Mouse (Mus musculus) lung, embryonic 15.5 days (tissue): ENCODE data around the gene Ern1. TPM values are rescaled to one million over a fixed set of nuclear protein-coding genes. Genes with fewer than 3 reads are reported as not detected.

ENCODE experiments used
- ATAC-seq: fragments of 200-750 bp; cut with Nextera tagmentation; 2 replicates; pipeline ENCODE4 v1.8.0; 2017; ENCODE audit warnings: moderate number of reproducible peaks, borderline replicate concordance; ENCODE audit not compliant: low FRiP score, low TSS enrichment; ENCODE audit errors: extremely low read depth
- H3K27ac ChIP-seq: fragments of 300-500 bp; sonication (generic); 2 replicates; pipeline ENCODE4 v1.5.1; 2015; ENCODE audit warnings: moderate library complexity, mild to moderate bottlenecking, inconsistent platforms
- H3K27me3 ChIP-seq: fragments of 300-500 bp; sonication (generic); 2 replicates; pipeline ENCODE4 v1.6.1; 2015; ENCODE audit warnings: inconsistent platforms
- H3K36me3 ChIP-seq: fragments of 300-500 bp; sonication (generic); 2 replicates; pipeline ENCODE4 v1.6.1; 2015; ENCODE audit warnings: inconsistent platforms
- H3K4me1 ChIP-seq: fragments of 300-500 bp; sonication (generic); 2 replicates; pipeline ENCODE4 v1.6.1; 2015; ENCODE audit warnings: inconsistent platforms
- H3K4me2 ChIP-seq: fragments of 300-500 bp; sonication (generic); 2 replicates; pipeline ENCODE4 v1.6.1; 2015; ENCODE audit warnings: inconsistent platforms, mild to moderate bottlenecking, moderate library complexity
- H3K4me3 ChIP-seq: fragments of 300-500 bp; sonication (generic); 2 replicates; pipeline ENCODE4 v1.5.1; 2015; ENCODE audit warnings: mild to moderate bottlenecking, inconsistent platforms
- H3K9ac ChIP-seq: fragments of 300-500 bp; sonication (generic); 2 replicates; pipeline ENCODE4 v1.6.1; 2015; ENCODE audit warnings: inconsistent platforms
- H3K9me3 ChIP-seq: fragments of 300-500 bp; sonication (generic); 2 replicates; pipeline ENCODE4 v1.6.1; 2016; ENCODE audit warnings: inconsistent platforms
- WGBS: fragments of 180-500 bp; shearing (Covaris S2); methylation state at CpG from one replicate; pipeline ENCODE4 v1.1.7; 2015; 5-methylcytosine and 5-hydroxymethylcytosine counted together
- polyA plus RNA-seq: library from polyadenylated mRNA; unstranded; fragments of >200 nt; fragmentation: Nextera tagmentation; extraction: Ambion mirVana; gene quantifications from 2 replicates; pipeline ENCODE4 v1.2.1, GENCODE M21; 2015

Ern1 gene
- polyA plus RNA-seq, 1 experiment from 2014 or later = 6.5 TPM

GRCm38 (mm10) chr11:106440318-106440717 is 47.3 kb downstream of the Ern1 start:
- H3K27me3 ChIP-seq = no peaks in the 10 kb centered on the region
- H3K4me2 ChIP-seq = no peak overlapping the region
- no peak; the same call in 1 of the 2 replicates for ATAC-seq
- H3K4me1 ChIP-seq = peaks cover 4% of the 10 kb centered on the region; the same call in 1 of the 2 replicates
- no peak overlapping the region for H3K27ac ChIP-seq
- H3K36me3 ChIP-seq = no peaks in the 10 kb centered on the region
- no peak overlapping the region for H3K9ac ChIP-seq
- 70% methylated on average over 2 of the region's 2 CpGs for WGBS
- H3K9me3 ChIP-seq = no peaks in the 10 kb centered on the region
- no peak overlapping the region for H3K4me3 ChIP-seq

GRCm38 (mm10) chr11:106439355-106439754 is 48.3 kb downstream of the Ern1 start:
- Histone ChIP-seq H3K27ac (no peak overlapping the region), H3K4me2 (no peak overlapping the region), H3K27me3 (no peaks in the 10 kb centered on the region), H3K4me1 (peaks cover 4% of the 10 kb centered on the region; the same call in 1 of the 2 replicates), H3K9ac (no peak overlapping the region), H3K36me3 (no peaks in the 10 kb centered on the region), H3K9me3 (no peaks in the 10 kb centered on the region), H3K4me3 (no peak overlapping the region)
- 51% methylated on average over 3 of the region's 3 CpGs for WGBS
- ATAC-seq = no peak

DNA sequence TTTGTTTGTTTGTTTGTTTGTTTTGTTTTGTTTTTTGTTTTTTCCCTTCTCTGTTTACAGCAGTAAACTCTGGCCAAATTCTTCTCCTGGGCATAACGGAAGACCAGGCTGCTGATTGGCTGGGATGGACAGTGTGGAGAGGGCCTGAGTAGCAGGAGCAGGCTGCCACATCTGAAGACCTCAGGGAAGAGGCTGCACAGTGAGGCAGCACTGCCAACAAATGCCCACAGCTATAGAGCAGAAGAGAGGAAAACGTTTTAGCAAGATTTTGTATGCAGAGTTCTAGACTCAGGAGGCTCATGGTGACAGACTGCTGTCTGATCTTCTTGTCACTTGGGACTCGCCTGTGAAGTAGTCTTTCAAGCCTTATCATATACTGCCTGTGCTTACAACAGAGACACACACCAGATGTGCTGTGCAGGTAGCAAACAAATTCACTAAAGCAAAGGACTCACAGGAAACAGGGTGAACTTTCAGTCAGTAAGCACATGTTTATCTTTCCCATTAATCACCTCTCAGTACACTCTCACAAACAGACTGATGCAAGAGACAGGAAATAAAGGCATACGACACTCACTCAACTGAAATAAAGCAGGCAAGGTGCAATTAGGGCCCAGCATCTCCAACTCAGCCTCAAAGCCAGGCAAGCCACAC is 49.0 kb downstream of the Ern1 start:
- ATAC-seq = no peak
- H3K4me2 ChIP-seq = no peak overlapping the region
- H3K27me3 ChIP-seq = no peaks in the 10 kb centered on the region
- no peak overlapping the region for H3K4me3 ChIP-seq
- WGBS = 33% methylated on average over 4 of the region's 4 CpGs
- peaks cover 4% of the 10 kb centered on the region; the same call in 1 of the 2 replicates for H3K4me1 ChIP-seq
- no peaks in the 10 kb centered on the region for H3K9me3 ChIP-seq
- no peak overlapping the region for H3K27ac ChIP-seq
- no peaks in the 10 kb centered on the region for H3K36me3 ChIP-seq
- no peak overlapping the region for H3K9ac ChIP-seq

DNA sequence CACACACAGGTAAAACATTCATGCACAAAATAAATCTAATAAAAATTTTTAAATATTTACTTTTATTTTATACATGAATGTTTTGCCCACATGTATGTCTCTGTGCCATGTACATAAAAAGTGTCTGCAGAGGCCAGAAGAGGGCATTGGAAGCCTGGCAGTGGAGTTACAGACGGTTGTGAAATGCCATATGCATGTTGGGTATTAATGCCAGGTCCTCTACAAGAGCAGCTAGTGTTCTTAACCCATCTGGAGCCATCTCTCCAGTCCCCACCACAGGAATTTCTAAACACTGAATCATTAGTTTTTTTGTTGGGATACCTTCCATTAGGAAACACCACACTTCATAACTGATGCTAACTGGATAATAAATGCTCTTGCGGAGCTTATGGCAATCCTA is 50.1 kb downstream of the Ern1 start:
- no peak overlapping the region for H3K9ac ChIP-seq
- H3K4me3 ChIP-seq = no peak overlapping the region
- no peaks in the 10 kb centered on the region for H3K9me3 ChIP-seq
- no peaks in the 10 kb centered on the region for H3K36me3 ChIP-seq
- 85% methylated on average over 2 of the region's 2 CpGs for WGBS
- no peak overlapping the region for H3K4me2 ChIP-seq
- no peak overlapping the region for H3K27ac ChIP-seq
- H3K4me1 ChIP-seq = peaks cover 4% of the 10 kb centered on the region; the same call in 1 of the 2 replicates
- H3K27me3 ChIP-seq = no peaks in the 10 kb centered on the region
- no peak for ATAC-seq

DNA sequence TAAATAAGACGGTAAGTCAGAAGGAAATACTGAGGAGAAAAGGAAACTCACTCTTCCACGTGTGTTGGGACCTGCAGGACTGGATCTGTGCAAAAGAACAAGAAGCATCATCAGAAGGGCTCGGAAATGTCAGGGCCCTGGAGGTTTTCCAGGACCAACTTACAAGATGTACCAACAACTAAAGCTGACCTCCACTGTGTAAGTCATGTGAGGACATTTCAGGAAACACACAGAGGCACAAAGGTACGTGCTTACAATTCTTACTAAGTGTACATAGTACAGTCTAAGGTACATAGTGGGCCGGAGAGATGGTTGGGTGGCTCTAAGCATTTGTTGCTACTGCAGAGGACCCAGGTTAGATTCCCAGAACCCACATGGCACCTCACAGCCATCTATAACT is 50.6 kb downstream of the Ern1 start:
- WGBS = 76% methylated on average over 5 of the region's 5 CpGs
- no peak overlapping the region for H3K9ac ChIP-seq
- H3K27ac ChIP-seq = no peak overlapping the region
- H3K4me3 ChIP-seq = no peak overlapping the region
- ATAC-seq = no peak
- no peak overlapping the region for H3K4me2 ChIP-seq
- no peaks in the 10 kb centered on the region for H3K36me3 ChIP-seq
- no peaks in the 10 kb centered on the region for H3K9me3 ChIP-seq
- peaks cover 4% of the 10 kb centered on the region; the same call in 1 of the 2 replicates for H3K4me1 ChIP-seq
- H3K27me3 ChIP-seq = no peaks in the 10 kb centered on the region

DNA sequence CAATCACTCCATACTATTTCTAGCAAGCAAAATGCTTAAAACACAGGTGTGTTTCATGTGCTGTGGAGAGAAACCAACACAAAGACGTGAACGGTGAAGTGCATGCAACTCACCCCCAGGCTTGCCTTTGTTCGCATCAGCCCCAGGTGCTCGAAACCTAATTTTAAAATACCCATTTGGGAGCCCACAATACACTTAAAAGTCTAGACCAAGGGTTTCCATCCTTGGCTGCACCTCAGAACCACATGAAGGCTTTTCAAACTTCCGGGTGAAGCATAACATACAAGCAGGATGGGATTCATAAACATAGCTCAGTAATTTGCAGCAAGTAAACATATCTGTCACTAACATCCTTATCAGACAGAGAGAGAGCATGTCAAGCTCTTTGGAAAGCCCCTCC is 57.3 kb downstream of the Ern1 start:
- WGBS = 82% methylated on average over 5 of the region's 5 CpGs
- no peak for ATAC-seq
- peaks cover 4% of the 10 kb centered on the region; the same call in 1 of the 2 replicates for H3K4me1 ChIP-seq

GRCm38 (mm10) chr11:106429689-106430088 is 58.0 kb downstream of the Ern1 start:
- 68% methylated on average over 4 of the region's 4 CpGs for WGBS
- no peaks in the 10 kb centered on the region for H3K9me3 ChIP-seq
- no peak overlapping the region for H3K9ac ChIP-seq
- no peaks in the 10 kb centered on the region for H3K27me3 ChIP-seq
- H3K27ac ChIP-seq = no peak overlapping the region
- H3K36me3 ChIP-seq = no peaks in the 10 kb centered on the region; the same call in 1 of the 2 replicates
- peaks cover 4% of the 10 kb centered on the region; the same call in 1 of the 2 replicates for H3K4me1 ChIP-seq
- no peak overlapping the region for H3K4me2 ChIP-seq
- H3K4me3 ChIP-seq = no peak overlapping the region
- ATAC-seq = no peak

More for the DNA sequence above, 57.3 kb downstream of the Ern1 start:
- H3K9ac ChIP-seq = no peak overlapping the region
- H3K9me3 ChIP-seq = no peaks in the 10 kb centered on the region
- H3K36me3 ChIP-seq = no peaks in the 10 kb centered on the region
- no peak overlapping the region for H3K27ac ChIP-seq
- no peak overlapping the region for H3K4me3 ChIP-seq
- H3K27me3 ChIP-seq = no peaks in the 10 kb centered on the region
- H3K4me2 ChIP-seq = no peak overlapping the region

DNA sequence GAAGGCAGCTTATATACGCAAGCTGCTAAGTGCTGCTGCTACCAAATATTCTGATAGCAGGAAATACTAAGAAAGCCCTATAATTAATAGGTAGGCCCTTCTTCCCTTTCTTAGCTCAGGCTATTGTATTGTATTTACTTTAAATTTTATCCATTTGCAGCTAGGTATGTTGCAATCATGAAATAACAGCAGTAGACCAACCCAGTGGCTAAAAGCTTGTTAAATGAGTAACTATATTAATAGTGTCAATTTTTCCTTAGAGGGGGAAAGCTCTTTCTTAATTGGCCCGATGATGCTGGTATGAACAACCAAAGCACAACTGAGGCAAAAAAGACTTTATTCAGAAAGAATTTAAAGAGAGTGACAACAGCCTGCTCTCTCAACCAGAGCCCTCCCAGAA is 59.1 kb downstream of the Ern1 start:
- H3K9ac ChIP-seq = no peak overlapping the region
- ATAC-seq = no peak
- WGBS = 91% methylated on average over 2 of the region's 2 CpGs
- H3K4me3 ChIP-seq = no peak overlapping the region
- H3K27me3 ChIP-seq = no peaks in the 10 kb centered on the region
- H3K27ac ChIP-seq = no peak overlapping the region
- H3K4me2 ChIP-seq = no peak overlapping the region
- no peaks in the 10 kb centered on the region for H3K9me3 ChIP-seq
- no peaks in the 10 kb centered on the region; the same call in 1 of the 2 replicates for H3K36me3 ChIP-seq
- H3K4me1 ChIP-seq = peaks cover 4% of the 10 kb centered on the region; the same call in 1 of the 2 replicates

DNA sequence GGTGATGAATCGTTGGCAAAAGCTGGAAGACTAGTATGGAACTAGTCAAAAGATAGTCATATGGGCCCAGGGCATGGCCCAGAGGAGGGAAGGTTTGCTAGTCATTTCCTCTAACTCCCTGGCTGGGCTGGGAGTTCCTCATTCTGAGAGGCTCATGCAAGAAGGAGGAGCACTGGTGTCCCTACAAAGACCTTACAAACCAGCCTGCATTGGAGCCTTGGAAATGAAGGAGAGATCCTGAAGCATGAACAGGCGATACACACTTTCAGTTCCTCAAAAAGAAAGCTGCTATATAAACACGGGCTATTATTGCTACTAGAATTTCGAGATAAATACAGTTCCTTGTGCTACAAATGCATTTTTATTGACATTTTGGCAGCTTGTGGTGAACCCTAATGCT is 59.5 kb downstream of the Ern1 start:
- Histone ChIP-seq H3K4me1 (peaks cover 4% of the 10 kb centered on the region; the same call in 1 of the 2 replicates), H3K9me3 (no peaks in the 10 kb centered on the region), H3K27ac (no peak overlapping the region), H3K27me3 (no peaks in the 10 kb centered on the region), H3K4me2 (no peak overlapping the region), H3K4me3 (no peak overlapping the region), H3K9ac (no peak overlapping the region), H3K36me3 (peaks cover 2% of the 10 kb centered on the region; the same call in 1 of the 2 replicates)
- no peak for ATAC-seq
- 76% methylated on average over 4 of the region's 4 CpGs for WGBS

DNA sequence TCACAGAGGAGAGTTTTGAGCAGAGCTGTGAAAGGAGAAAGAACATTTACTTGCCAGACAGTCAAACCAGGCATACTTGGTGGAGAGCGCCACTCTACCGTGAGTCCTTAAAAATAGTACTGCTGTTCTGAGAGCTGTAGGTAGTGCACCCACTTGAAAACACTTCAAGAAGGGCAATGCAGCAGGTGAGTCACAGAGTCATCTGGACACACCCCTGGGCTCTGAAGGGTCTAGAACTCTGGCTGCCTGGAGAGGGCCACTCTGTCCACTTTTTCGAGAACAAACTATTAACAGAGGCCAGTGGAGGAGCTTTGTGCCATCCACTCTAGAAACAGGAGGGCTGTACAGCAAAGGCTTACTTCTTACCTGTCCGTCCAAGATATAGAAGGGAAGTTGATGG is 61.2 kb downstream of the Ern1 start:
- Histone ChIP-seq H3K36me3 (peaks cover 8% of the 10 kb centered on the region; the same call in 1 of the 2 replicates), H3K4me2 (no peak overlapping the region), H3K9ac (no peak overlapping the region), H3K9me3 (no peaks in the 10 kb centered on the region), H3K27ac (peak overlapping the region; percentile 58; the same call in 1 of the 2 replicates), H3K4me1 (peaks cover 4% of the 10 kb centered on the region; the same call in 1 of the 2 replicates), H3K4me3 (no peak overlapping the region), H3K27me3 (no peaks in the 10 kb centered on the region)
- 65% methylated on average over 4 of the region's 4 CpGs for WGBS
- peak; percentile 67 for ATAC-seq

- Histone ChIP-seq H3K4me3 (no peak overlapping the region), H3K36me3 (peaks cover 8% of the 10 kb centered on the region; the same call in 1 of the 2 replicates), H3K27ac (no peak overlapping the region), H3K27me3 (no peaks in the 10 kb centered on the region), H3K9ac (no peak overlapping the region), H3K4me1 (peaks cover 4% of the 10 kb centered on the region; the same call in 1 of the 2 replicates), H3K9me3 (no peaks in the 10 kb centered on the region), H3K4me2 (no peak overlapping the region)
- WGBS = 86% methylated on average over 5 of the region's 5 CpGs
- ATAC-seq = no peak
Observed at GRCm38 (mm10) chr11:106425201-106425600, 62.5 kb downstream of the Ern1 start.

GRCm38 (mm10) chr11:106419262-106420102 is 68.2 kb downstream of the Ern1 start:
- Histone ChIP-seq H3K9me3 (no peaks in the 10 kb centered on the region), H3K4me3 (no peak overlapping the region), H3K27ac (peak overlapping the region; percentile 2; the same call in 1 of the 2 replicates), H3K4me2 (no peak overlapping the region), H3K9ac (no peak overlapping the region), H3K27me3 (no peaks in the 10 kb centered on the region), H3K4me1 (no peaks in the 10 kb centered on the region), H3K36me3 (peaks cover 8% of the 10 kb centered on the region; the same call in 1 of the 2 replicates)
- no peak for ATAC-seq
- 63% methylated on average over 9 of the region's 9 CpGs for WGBS
